Mouse (Mus musculus) midbrain, embryonic 11.5 days (tissue): ENCODE measurements around the gene Gm9945. TPM values are rescaled to one million over a fixed set of nuclear protein-coding genes. Genes with fewer than 3 reads are reported as not detected.

Source experiments
- ATAC-seq: fragments of 200-750 bp; cut with Nextera tagmentation; 2 replicates; pipeline ENCODE4 v1.8.0; 2017; ENCODE audit warnings: moderate TSS enrichment, moderate library complexity; ENCODE audit not compliant: low FRiP score
- DNase-seq: peaks from one replicate; pipeline ENCODE4 v3.0.0; 2015; ENCODE audit warnings: low spot score; ENCODE audit errors: missing footprints
- H3K27ac ChIP-seq: fragments of 300-500 bp; sonication (generic); 2 replicates; pipeline ENCODE4 v1.5.1; 2014; ENCODE audit warnings: low read depth, low read length
- H3K27me3 ChIP-seq: fragments of 300-500 bp; sonication (generic); 2 replicates; pipeline ENCODE4 v1.6.1; 2014; ENCODE audit warnings: mild to moderate bottlenecking, low read length, moderate library complexity, mixed read lengths; ENCODE audit not compliant: control insufficient read depth, insufficient read depth
- H3K36me3 ChIP-seq: fragments of 300-500 bp; sonication (generic); 2 replicates; pipeline ENCODE4 v1.6.1; 2014; ENCODE audit warnings: mild to moderate bottlenecking, low read length, moderate library complexity, mixed read lengths; ENCODE audit not compliant: control insufficient read depth, insufficient read depth
- H3K4me1 ChIP-seq: fragments of 300-500 bp; sonication (generic); 2 replicates; pipeline ENCODE4 v1.6.1; 2014; ENCODE audit warnings: low read length; ENCODE audit not compliant: control insufficient read depth, insufficient read depth
- H3K4me2 ChIP-seq: fragments of 300-500 bp; sonication (generic); 2 replicates; pipeline ENCODE4 v1.6.1; 2014; ENCODE audit warnings: mild to moderate bottlenecking, moderate library complexity
- H3K4me3 ChIP-seq: fragments of 300-500 bp; sonication (generic); 2 replicates; pipeline ENCODE4 v1.5.1; 2014; ENCODE audit warnings: low read depth, low read length
- H3K9ac ChIP-seq: fragments of 300-500 bp; sonication (generic); 2 replicates; pipeline ENCODE4 v1.6.1; 2014; ENCODE audit warnings: low read length
- H3K9me3 ChIP-seq: fragments of 300-500 bp; sonication (generic); 2 replicates; pipeline ENCODE4 v1.6.1; 2016; ENCODE audit warnings: low read length; ENCODE audit not compliant: control insufficient read depth
- WGBS: fragments of 180-500 bp; shearing (Covaris S2); extraction: QIAGEN DNeasy Blood & Tissue Kit; methylation state at CpG from one replicate; pipeline ENCODE4 v1.1.7; 2014; 5-methylcytosine and 5-hydroxymethylcytosine counted together
- polyA plus RNA-seq: library from polyadenylated mRNA; unstranded; fragments of >200 nt; fragmentation: Nextera tagmentation; extraction: Ambion mirVana; gene quantifications from 2 replicates; pipeline ENCODE4 v1.2.1, GENCODE M21; 2014

The Gm9945 gene
- polyA plus RNA-seq, 1 experiment from 2014 or later, result 0.15 TPM

DNA sequence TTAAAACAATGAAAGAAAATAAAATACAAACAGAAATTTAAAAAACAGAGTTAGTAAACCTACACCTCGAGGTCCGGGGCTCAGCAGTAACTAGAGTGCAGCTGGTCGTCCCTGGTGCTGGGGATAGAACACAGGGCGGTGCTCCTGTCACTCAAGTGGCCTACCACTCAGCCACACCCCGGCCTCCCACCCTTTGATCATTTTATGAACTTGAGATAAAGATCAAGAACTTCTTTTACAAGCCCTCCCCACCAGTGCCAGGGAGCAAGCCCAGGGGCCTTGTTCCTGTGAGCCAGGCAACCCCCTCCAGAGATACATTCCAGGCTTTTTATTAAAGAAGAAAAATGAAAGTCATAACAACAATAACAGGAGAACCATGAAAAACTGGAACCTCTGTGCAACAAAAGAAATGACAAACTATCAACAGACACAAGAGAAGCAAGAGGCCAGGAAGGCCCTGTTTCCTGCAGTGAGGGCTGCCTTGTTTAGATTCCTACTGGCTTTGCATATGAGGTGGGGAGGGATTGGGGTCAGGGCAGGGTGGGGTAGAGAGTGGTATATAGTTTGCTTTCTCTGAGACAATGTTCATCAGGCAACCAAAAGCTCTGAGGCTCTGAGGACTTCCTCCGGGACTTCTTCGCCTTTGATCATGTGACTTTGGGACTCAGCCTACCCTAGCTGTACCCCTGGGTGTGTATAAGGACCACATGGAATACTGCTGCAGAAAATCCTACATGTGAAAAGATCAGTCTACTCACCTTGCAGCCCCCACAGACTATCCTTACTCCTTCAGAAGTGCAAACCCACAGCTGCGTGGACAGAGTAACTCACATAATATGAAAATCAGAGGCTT lies 37.0 kb downstream of the Gm9945 start:
- Histone ChIP-seq H3K9ac (no peak overlapping the region), H3K4me1 (peaks cover 18% of the 10 kb centered on the region), H3K9me3 (no peaks in the 10 kb centered on the region), H3K27me3 (peaks cover 7% of the 10 kb centered on the region; the same call in 1 of the 2 replicates), H3K27ac (no peak overlapping the region), H3K4me2 (no peak overlapping the region), H3K4me3 (no peak overlapping the region), H3K36me3 (no peaks in the 10 kb centered on the region)
- no peak for DNase-seq
- 63% methylated on average over 8 of the region's 8 CpGs for WGBS
- no peak for ATAC-seq

DNA sequence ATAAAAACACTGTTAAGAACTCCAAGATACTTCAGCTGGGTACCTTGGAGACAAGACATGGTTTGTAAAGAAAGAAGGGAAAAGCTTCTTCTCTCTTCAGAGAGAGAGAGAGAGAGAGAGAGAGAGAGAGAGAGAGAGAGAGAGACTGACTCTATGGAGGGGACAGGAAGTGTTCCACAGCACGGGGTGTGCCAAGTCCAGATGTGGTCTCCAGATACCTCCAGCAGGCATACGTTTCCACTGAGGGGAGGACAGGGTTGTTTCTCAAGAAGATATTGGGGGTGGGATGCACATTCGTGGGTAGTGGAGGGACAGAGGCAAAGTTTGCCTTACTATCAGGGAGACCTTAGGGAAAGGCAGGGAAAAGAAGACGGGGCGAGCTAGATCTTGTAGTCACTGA lies 38.8 kb downstream of the Gm9945 start:
- no peaks in the 10 kb centered on the region for H3K9me3 ChIP-seq
- H3K27me3 ChIP-seq, result peaks cover 7% of the 10 kb centered on the region; the same call in 1 of the 2 replicates
- DNase-seq (no peak), ATAC-seq (no peak)
- no peak overlapping the region for H3K9ac ChIP-seq
- 53% methylated on average over 5 of the region's 5 CpGs for WGBS
- H3K4me2 ChIP-seq, result no peak overlapping the region
- H3K27ac ChIP-seq, result no peak overlapping the region
- no peak overlapping the region for H3K4me3 ChIP-seq
- H3K36me3 ChIP-seq, result no peaks in the 10 kb centered on the region
- peaks cover 18% of the 10 kb centered on the region for H3K4me1 ChIP-seq

DNA sequence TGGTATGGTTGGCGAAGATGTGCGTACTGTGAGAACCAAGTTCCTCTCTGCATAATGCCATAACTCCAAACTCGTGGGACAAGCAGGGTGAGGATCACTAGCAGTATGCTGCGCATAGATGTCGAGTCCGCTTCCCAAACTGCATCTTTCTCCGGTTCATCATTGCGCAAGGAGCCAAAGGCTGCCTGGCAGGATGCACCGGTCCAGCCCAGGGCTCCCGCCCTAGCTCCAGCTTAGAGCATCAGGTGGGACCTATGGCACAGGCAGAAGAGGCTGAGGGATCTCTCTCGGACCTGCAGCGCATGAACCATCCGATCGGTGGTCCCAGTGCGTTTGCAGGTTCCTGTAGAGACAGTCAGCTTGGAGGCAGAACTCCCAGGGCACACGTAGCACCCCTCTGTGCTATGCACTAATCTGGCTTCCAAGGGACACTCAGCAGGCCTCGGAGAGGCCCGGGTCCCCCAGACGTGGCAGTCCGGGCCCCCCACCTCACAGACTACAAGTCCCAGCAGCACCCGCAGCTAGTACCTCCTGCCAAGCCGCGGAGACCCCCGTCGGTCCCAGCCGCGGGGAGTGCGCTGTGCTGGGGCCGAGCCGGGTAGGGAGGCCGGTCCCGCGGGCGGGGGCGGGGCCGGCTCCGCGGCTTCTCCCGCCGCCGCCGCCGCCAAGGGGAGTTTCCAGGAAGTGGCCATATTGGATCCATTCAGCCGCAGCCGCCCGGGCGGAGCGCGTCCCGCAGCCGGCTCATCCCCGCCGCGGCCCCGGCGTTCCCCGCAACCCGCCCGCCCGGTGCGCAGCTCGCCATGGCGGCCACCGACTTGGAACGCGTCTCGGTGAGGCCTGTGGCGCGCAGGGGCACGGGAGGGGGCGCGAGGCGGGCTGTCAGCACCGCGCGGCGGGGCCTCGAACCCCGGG lies 39.5 kb downstream of the Gm9945 start, which contains the start of gene Sept8:
TSS of gene Sept8 (plus strand) at position 51 of the 915 bp plus-strand sequence.
- 4% methylated on average over 79 of the region's 79 CpGs for WGBS
- ATAC-seq (peak; percentile 86), DNase-seq (peak; percentile 96)
- Histone ChIP-seq H3K9ac (peak within 1 kb of the TSS; percentile 81), H3K4me2 (peak within 1 kb of the TSS; percentile 77), H3K4me3 (peak within 1 kb of the TSS; percentile 60), H3K27me3 (peaks cover 7% of the 10 kb centered on the region; the same call in 1 of the 2 replicates), H3K4me1 (peaks cover 18% of the 10 kb centered on the region), H3K9me3 (no peaks in the 10 kb centered on the region), H3K27ac (no peak within 1 kb of the TSS), H3K36me3 (no peaks in the 10 kb centered on the region)

DNA sequence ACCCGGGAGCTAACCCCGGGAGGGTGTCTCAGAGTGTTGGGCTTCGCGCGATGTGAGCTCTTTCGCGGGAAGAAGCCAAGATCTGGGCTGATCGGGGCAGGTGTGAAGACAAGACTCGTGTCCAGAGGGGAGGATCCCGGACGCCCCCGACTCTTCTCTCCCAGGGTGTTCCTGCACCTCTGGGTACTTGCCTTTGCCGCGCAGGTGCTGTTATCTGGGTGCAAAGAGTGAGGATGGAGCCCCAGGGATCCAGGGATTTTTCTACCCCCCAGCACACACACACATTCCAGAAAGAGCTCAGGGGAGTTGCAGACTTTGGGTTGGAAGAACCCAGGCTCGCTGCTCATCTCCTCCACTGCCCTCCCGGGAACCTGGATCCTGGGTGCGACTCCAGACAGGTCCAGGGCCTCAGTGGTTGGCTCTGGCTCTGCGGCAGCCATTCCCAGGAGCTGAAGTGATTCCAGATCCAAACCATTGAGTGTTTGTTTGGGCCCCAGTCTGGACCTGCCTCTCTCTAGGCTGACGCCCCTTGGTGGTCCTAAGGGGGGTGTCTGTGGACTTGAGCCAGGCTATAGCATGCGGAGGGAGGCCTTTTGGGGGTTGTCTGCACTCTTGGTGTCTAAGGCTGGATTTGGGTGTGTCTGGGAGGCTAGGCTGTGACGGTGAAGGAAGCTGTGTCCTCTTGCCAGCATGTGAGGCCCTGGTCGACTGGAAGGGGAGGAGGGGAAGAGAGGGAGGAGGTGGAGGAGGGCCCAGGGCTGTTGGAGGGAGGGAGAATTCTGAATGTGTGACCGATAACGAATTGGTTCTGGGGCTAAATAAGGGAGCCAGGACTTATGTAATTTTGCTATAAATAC lies 40.4 kb downstream of the Gm9945 start:
- H3K9me3 ChIP-seq, result no peaks in the 10 kb centered on the region

DNA sequence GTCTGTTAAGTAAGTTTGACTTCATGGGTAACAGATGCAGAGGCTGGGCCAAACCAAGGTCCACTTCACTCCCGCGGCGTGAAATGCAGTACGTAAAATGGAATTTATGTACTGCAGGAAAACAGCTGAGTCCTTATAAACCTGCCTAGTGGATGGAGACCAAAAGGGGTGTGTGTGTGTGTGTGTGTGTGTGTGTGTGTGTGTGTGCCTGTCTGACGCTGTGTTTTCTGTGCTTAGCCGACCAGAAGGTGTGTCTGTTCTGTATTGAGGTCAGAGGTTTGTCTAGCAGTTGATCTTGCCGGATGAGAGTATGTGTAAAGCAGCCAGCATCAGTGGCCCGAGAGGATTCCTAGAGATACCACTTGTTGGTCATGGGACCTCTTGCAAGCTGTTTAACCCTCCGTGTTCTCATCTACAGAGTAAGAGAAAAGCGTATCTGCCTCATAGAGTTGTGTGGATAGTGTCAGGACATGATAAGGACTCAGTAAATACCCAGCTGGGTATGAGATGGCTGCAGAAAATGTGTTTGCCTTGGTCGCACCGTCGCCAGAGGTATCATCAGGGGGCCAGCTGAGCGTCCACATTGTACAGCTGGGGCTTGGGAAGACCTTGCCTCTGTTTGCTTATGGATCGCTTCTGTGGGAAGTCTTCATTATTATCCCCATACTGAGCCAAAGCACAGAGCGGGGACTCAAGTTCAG lies 41.3 kb downstream of the Gm9945 start:
- H3K4me1 ChIP-seq, result peaks cover 22% of the 10 kb centered on the region
- H3K27ac ChIP-seq, result no peak overlapping the region
- ATAC-seq, result no peak
- no peaks in the 10 kb centered on the region for H3K36me3 ChIP-seq
- peak overlapping the region; percentile 77 for H3K4me2 ChIP-seq
- H3K4me3 ChIP-seq, result peak overlapping the region; percentile 7; the same call in 1 of the 2 replicates
- no peak for DNase-seq
- H3K9ac ChIP-seq, result peak overlapping the region; percentile 26; the same call in 1 of the 2 replicates
- 55% methylated on average over 16 of the region's 16 CpGs for WGBS
- H3K27me3 ChIP-seq, result peaks cover 7% of the 10 kb centered on the region; the same call in 1 of the 2 replicates
- no peaks in the 10 kb centered on the region for H3K9me3 ChIP-seq

More for the DNA sequence above, 40.4 kb downstream of the Gm9945 start:
- H3K27me3 ChIP-seq, result peaks cover 7% of the 10 kb centered on the region; the same call in 1 of the 2 replicates
- peak overlapping the region; percentile 77 for H3K4me2 ChIP-seq
- 2% methylated on average over 24 of the region's 24 CpGs for WGBS
- H3K4me3 ChIP-seq, result peak overlapping the region; percentile 60
- H3K36me3 ChIP-seq, result no peaks in the 10 kb centered on the region
- H3K4me1 ChIP-seq, result peaks cover 18% of the 10 kb centered on the region
- H3K27ac ChIP-seq, result no peak overlapping the region
- H3K9ac ChIP-seq, result peak overlapping the region; percentile 81
- peak; percentile 45; the same call in 1 of the 2 replicates for ATAC-seq
- peak; percentile 93 for DNase-seq

DNA sequence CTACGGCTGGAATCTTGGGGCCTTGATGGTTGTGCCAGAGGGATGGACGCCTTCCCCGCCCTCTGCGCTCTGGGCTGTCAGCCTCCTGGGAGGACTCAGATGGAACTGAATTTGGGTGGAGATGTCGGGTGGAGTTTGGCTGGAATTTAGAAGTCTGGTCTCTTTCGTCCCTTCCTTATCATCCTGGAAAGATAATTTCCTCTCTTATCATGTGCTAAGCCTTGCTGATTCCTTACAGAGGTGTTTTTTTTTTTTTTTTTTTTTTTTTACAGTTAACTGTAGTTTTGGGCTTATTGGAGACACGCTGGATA lies 41.8 kb downstream of the Gm9945 start:
- ATAC-seq, result no peak
- Histone ChIP-seq H3K4me1 (peaks cover 22% of the 10 kb centered on the region), H3K4me3 (no peak overlapping the region)

DNA sequence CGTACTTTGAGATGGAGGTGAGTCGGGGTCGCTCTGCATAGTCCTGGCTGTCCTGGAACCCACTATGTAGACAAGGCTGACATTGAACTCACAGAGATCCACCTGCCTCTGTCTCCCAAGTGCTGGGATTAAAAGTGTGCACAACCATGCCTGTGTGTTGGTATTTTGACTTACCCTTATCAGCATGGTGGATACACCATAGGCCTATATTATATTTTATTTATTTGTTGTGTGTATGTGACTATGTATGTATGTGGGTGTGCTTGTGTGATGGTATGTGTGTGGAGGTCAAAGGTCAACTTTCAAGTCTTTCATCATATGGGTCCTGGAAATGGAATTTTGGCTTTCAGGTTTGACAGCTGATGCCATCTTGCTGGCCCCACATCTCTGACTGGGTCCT lies 42.4 kb downstream of the Gm9945 start:
- H3K4me1 ChIP-seq, result peaks cover 22% of the 10 kb centered on the region
- no peak for ATAC-seq

More for the DNA sequence above, 41.8 kb downstream of the Gm9945 start:
- no peaks in the 10 kb centered on the region for H3K36me3 ChIP-seq
- peaks cover 7% of the 10 kb centered on the region; the same call in 1 of the 2 replicates for H3K27me3 ChIP-seq
- DNase-seq, result no peak
- no peak overlapping the region for H3K9ac ChIP-seq
- H3K27ac ChIP-seq, result no peak overlapping the region
- no peaks in the 10 kb centered on the region for H3K9me3 ChIP-seq
- 87% methylated on average over 7 of the region's 7 CpGs for WGBS
- H3K4me2 ChIP-seq, result no peak overlapping the region

DNA sequence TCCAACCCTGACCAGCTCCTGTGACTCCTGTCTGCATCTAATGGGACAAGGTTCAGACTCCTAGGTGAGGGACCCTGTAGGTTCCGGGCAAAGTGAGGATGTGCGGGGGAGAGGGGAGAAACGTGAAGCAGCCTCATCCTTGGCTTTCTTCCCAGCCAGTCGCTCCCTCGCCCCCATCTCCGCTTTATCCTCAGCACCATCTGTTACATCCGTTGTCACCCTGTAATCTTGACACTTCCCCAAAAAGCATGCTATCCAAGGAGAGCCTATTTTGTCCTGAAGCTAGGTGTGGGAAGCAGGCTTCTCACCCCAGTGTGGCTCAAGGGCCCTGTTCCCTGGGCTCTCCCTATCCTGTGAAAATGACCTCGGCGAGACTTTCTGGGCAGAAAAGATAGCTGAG lies 43.0 kb downstream of the Gm9945 start:
- Histone ChIP-seq H3K27me3 (peaks cover 7% of the 10 kb centered on the region; the same call in 1 of the 2 replicates), H3K4me2 (no peak overlapping the region), H3K4me3 (no peak overlapping the region), H3K9ac (no peak overlapping the region), H3K27ac (no peak overlapping the region), H3K36me3 (no peaks in the 10 kb centered on the region), H3K9me3 (no peaks in the 10 kb centered on the region), H3K4me1 (peaks cover 22% of the 10 kb centered on the region)
- no peak for DNase-seq
- ATAC-seq, result no peak
- WGBS, result 82% methylated on average over 9 of the region's 9 CpGs

More for the DNA sequence above, 42.4 kb downstream of the Gm9945 start:
- 92% methylated on average over 3 of the region's 3 CpGs for WGBS
- no peak overlapping the region for H3K4me2 ChIP-seq
- H3K4me3 ChIP-seq, result no peak overlapping the region
- H3K27me3 ChIP-seq, result peaks cover 7% of the 10 kb centered on the region; the same call in 1 of the 2 replicates
- H3K27ac ChIP-seq, result no peak overlapping the region
- H3K36me3 ChIP-seq, result no peaks in the 10 kb centered on the region
- H3K9me3 ChIP-seq, result no peaks in the 10 kb centered on the region
- H3K9ac ChIP-seq, result no peak overlapping the region
- DNase-seq, result no peak
